Mouse (Mus musculus) 3134 (cell line): ENCODE data around the gene Zfp90.
"Not testable (repeated sequence)": the region's sequence is repeated elsewhere in the genome, so short reads cannot be mapped to it uniquely, and the experiment has no call there.

Experiments
- DNase-seq: peaks from one replicate; pipeline ENCODE4 v3.0.0-alpha.2; 2011; ENCODE audit warnings: low spot score; ENCODE audit not compliant: insufficient read length; ENCODE audit errors: extremely low read depth

The Zfp90 gene

GRCm38 (mm10) chr8:106415182-106415971, at the start of gene Zfp90:
TSS of gene Zfp90 (plus strand) at chr8:106415327.
- DNase-seq: peak; percentile 98

- DNase-seq: no peak
Observed at GRCm38 (mm10) chr8:106368501-106368900, 46.6 kb upstream of the Zfp90 start.

GRCm38 (mm10) chr8:106369069-106369468, 46.1 kb upstream of the Zfp90 start:
- DNase-seq: no peak

GRCm38 (mm10) chr8:106375957-106376356, 39.2 kb upstream of the Zfp90 start:
- no peak for DNase-seq

GRCm38 (mm10) chr8:106376862-106377261, 38.3 kb upstream of the Zfp90 start:
- DNase-seq: no peak

GRCm38 (mm10) chr8:106378501-106379048, 36.6 kb upstream of the Zfp90 start:
- DNase-seq: peak; percentile 43

GRCm38 (mm10) chr8:106379357-106379756, 35.8 kb upstream of the Zfp90 start:
- DNase-seq: no peak

GRCm38 (mm10) chr8:106381026-106381425, 34.1 kb upstream of the Zfp90 start:
- no peak for DNase-seq

GRCm38 (mm10) chr8:106387801-106388415, 27.2 kb upstream of the Zfp90 start:
- no peak for DNase-seq

GRCm38 (mm10) chr8:106394493-106394892, 20.6 kb upstream of the Zfp90 start:
- no peak for DNase-seq

- peak; percentile 84 for DNase-seq
Observed at GRCm38 (mm10) chr8:106399694-106400093, 15.4 kb upstream of the Zfp90 start.

- no peak for DNase-seq
Observed at GRCm38 (mm10) chr8:106400181-106400580, 14.9 kb upstream of the Zfp90 start.

- peak; percentile 37 for DNase-seq
Observed at GRCm38 (mm10) chr8:106403246-106403933, 11.7 kb upstream of the Zfp90 start.

GRCm38 (mm10) chr8:106404825-106405224, 10.3 kb upstream of the Zfp90 start:
- DNase-seq: no peak

GRCm38 (mm10) chr8:106405810-106406209, 9.3 kb upstream of the Zfp90 start:
- no peak for DNase-seq

GRCm38 (mm10) chr8:106410055-106410454, 5.1 kb upstream of the Zfp90 start:
- DNase-seq: no peak

GRCm38 (mm10) chr8:106410564-106410963, 4.6 kb upstream of the Zfp90 start:
- no peak for DNase-seq

GRCm38 (mm10) chr8:106411783-106412451, 3.2 kb upstream of the Zfp90 start:
- DNase-seq: no peak

GRCm38 (mm10) chr8:106417692-106418091, 2.6 kb downstream of the Zfp90 start:
- DNase-seq: no peak

- DNase-seq: no peak
Observed at GRCm38 (mm10) chr8:106431088-106431487, 16.0 kb downstream of the Zfp90 start.

- not testable (repeated sequence) for DNase-seq
Observed at GRCm38 (mm10) chr8:106431952-106432351, 16.8 kb downstream of the Zfp90 start.
